Mouse (Mus musculus): Measurements from ENCODE around the gene Vash1. TPM values are rescaled to one million over a fixed set of nuclear protein-coding genes. Genes with fewer than 3 reads are reported as not detected.

The Vash1 gene
- total RNA-seq (2015; ENCODE audit: low replicate concordance) (not detected in 2 replicates), total RNA-seq (2017; ENCODE audit: low replicate concordance) (not detected in 2 replicates)

GRCm38 (mm10) chr12:86678591-86679545 lies at the start of gene Vash1:
Vash1 (plus strand) TSS chr12:86678700.
- ATAC-seq (replicated peaks; ENCODE audit: low FRiP score, poor library complexity, severe bottlenecking), result no peak

GRCm38 (mm10) chr12:86628783-86629172 lies 49.7 kb upstream of the Vash1 start:
- ATAC-seq (replicated peaks; ENCODE audit: low FRiP score, poor library complexity, severe bottlenecking), result no peak

- no peak for ATAC-seq (replicated peaks; ENCODE audit: low FRiP score, poor library complexity, severe bottlenecking)
Observed at GRCm38 (mm10) chr12:86641763-86642162, 36.7 kb upstream of the Vash1 start.

GRCm38 (mm10) chr12:86644512-86645273 lies 33.8 kb upstream of the Vash1 start:
- ATAC-seq (replicated peaks; ENCODE audit: low FRiP score, poor library complexity, severe bottlenecking), result no peak

- no peak for ATAC-seq (replicated peaks; ENCODE audit: low FRiP score, poor library complexity, severe bottlenecking)
Observed at GRCm38 (mm10) chr12:86645494-86645893, 33.0 kb upstream of the Vash1 start.

GRCm38 (mm10) chr12:86646831-86647230 lies 31.7 kb upstream of the Vash1 start:
- no peak for ATAC-seq (replicated peaks; ENCODE audit: low FRiP score, poor library complexity, severe bottlenecking)

GRCm38 (mm10) chr12:86647279-86647678 lies 31.2 kb upstream of the Vash1 start:
- no peak for ATAC-seq (replicated peaks; ENCODE audit: low FRiP score, poor library complexity, severe bottlenecking)

- no peak for ATAC-seq (replicated peaks; ENCODE audit: low FRiP score, poor library complexity, severe bottlenecking)
Observed at GRCm38 (mm10) chr12:86647736-86648135, 30.8 kb upstream of the Vash1 start.

- ATAC-seq (replicated peaks; ENCODE audit: low FRiP score, poor library complexity, severe bottlenecking), result no peak
Observed at GRCm38 (mm10) chr12:86648489-86648888, 30.0 kb upstream of the Vash1 start.

GRCm38 (mm10) chr12:86651301-86651860 lies 27.1 kb upstream of the Vash1 start:
- ATAC-seq (replicated peaks; ENCODE audit: low FRiP score, poor library complexity, severe bottlenecking), result no peak

GRCm38 (mm10) chr12:86652570-86653041 lies 25.9 kb upstream of the Vash1 start:
- ATAC-seq (replicated peaks; ENCODE audit: low FRiP score, poor library complexity, severe bottlenecking), result no peak

GRCm38 (mm10) chr12:86659447-86659968 lies 19.0 kb upstream of the Vash1 start:
- no peak for ATAC-seq (replicated peaks; ENCODE audit: low FRiP score, poor library complexity, severe bottlenecking)

- ATAC-seq (replicated peaks; ENCODE audit: low FRiP score, poor library complexity, severe bottlenecking), result no peak
Observed at GRCm38 (mm10) chr12:86660466-86660865, 18.0 kb upstream of the Vash1 start.

GRCm38 (mm10) chr12:86665656-86666055 lies 12.8 kb upstream of the Vash1 start:
- no peak for ATAC-seq (replicated peaks; ENCODE audit: low FRiP score, poor library complexity, severe bottlenecking)

GRCm38 (mm10) chr12:86668404-86668803 lies 10.1 kb upstream of the Vash1 start:
- no peak for ATAC-seq (replicated peaks; ENCODE audit: low FRiP score, poor library complexity, severe bottlenecking)

GRCm38 (mm10) chr12:86672105-86672504 lies 6.4 kb upstream of the Vash1 start:
- ATAC-seq (replicated peaks; ENCODE audit: low FRiP score, poor library complexity, severe bottlenecking), result no peak

GRCm38 (mm10) chr12:86672507-86672906 lies 6.0 kb upstream of the Vash1 start:
- no peak for ATAC-seq (replicated peaks; ENCODE audit: low FRiP score, poor library complexity, severe bottlenecking)

- no peak for ATAC-seq (replicated peaks; ENCODE audit: low FRiP score, poor library complexity, severe bottlenecking)
Observed at GRCm38 (mm10) chr12:86679546-86679930, 1.0 kb downstream of the Vash1 start.

- no peak for ATAC-seq (replicated peaks; ENCODE audit: low FRiP score, poor library complexity, severe bottlenecking)
Observed at GRCm38 (mm10) chr12:86679991-86680491, 1.5 kb downstream of the Vash1 start.

Data from erythroblast, adult 5-6 weeks (primary cell).